Mouse (Mus musculus) layer of hippocampus, adult 2 months (tissue): ENCODE measurements around the gene Aldh1a3. TPM values are rescaled to one million over a fixed set of nuclear protein-coding genes. Genes with fewer than 3 reads are reported as not detected.
A peak's percentile ranks its signal among the peaks of the same experiment; 100 is the strongest.

Experiments
- DNase-seq, 2 experiments: peaks; one replicate each; pipeline ENCODE4 v3.0.0; 2022; ENCODE audit warnings: low spot score in 2 of 2
- H3K27ac ChIP-seq: fragments of 200-600 bp; 2 replicates; pipeline ENCODE4 v1.8.1; 2022
- H3K4me3 ChIP-seq: fragments of 200-600 bp; 2 replicates; pipeline ENCODE4 v1.8.1; 2022; ENCODE audit warnings: mild to moderate bottlenecking
- CTCF ChIP-seq: fragments of 200-600 bp; conservative IDR thresholded peaks from 2 replicates; pipeline ENCODE4 v1.8.1; 2022; ENCODE audit warnings: antibody characterized with exemption, mild to moderate bottlenecking, moderate library complexity
- microRNA-seq, 2 experiments: library from miRNA; unstranded; fragments of <30 nt; microRNA quantifications; one replicate each; pipeline ENCODE4 v1.2.0; 2021
- total RNA-seq, 2 experiments: library from RNA; stranded (reverse); gene quantifications; 2 replicates each; pipeline ENCODE4 v1.2.3; 2021

Aldh1a3 gene
- total RNA-seq, 2 experiments from 2014 or later = 0.83 to 1.5 TPM

GRCm38 (mm10) chr7:66355791-66356522 lies 71.4 kb downstream of the Aldh1a3 start:
- TF ChIP-seq CTCF = no peak
- Histone ChIP-seq H3K27ac (no peak overlapping the region), H3K4me3 (no peak overlapping the region)
- DNase-seq = no peak

GRCm38 (mm10) chr7:66354911-66355310 lies 72.4 kb downstream of the Aldh1a3 start:
- TF ChIP-seq CTCF = no peak
- Histone ChIP-seq H3K27ac (no peak overlapping the region), H3K4me3 (no peak overlapping the region)
- DNase-seq = no peak

- no peak for DNase-seq
- Histone ChIP-seq H3K27ac (no peak overlapping the region), H3K4me3 (no peak overlapping the region)
- TF ChIP-seq CTCF = no peak
Measured at GRCm38 (mm10) chr7:66351074-66351473, 76.2 kb downstream of the Aldh1a3 start.

- no peak for TF ChIP-seq CTCF
- no peak for DNase-seq
- Histone ChIP-seq H3K4me3 (no peak overlapping the region), H3K27ac (no peak overlapping the region)
Measured at GRCm38 (mm10) chr7:66349670-66350069, 77.6 kb downstream of the Aldh1a3 start.

GRCm38 (mm10) chr7:66348588-66348987 lies 78.7 kb downstream of the Aldh1a3 start:
- no peak overlapping the region for H3K27ac ChIP-seq

GRCm38 (mm10) chr7:66346959-66347663 lies 80.2 kb downstream of the Aldh1a3 start:
- TF ChIP-seq CTCF = no peak
- H3K27ac ChIP-seq = no peak overlapping the region
- no peak for DNase-seq
- no peak overlapping the region for H3K4me3 ChIP-seq

More at GRCm38 (mm10) chr7:66348588-66348987, 78.7 kb downstream of the Aldh1a3 start:
- no peak overlapping the region for H3K4me3 ChIP-seq
- no peak for DNase-seq
- TF ChIP-seq CTCF = no peak

GRCm38 (mm10) chr7:66343307-66343706 lies 84.0 kb downstream of the Aldh1a3 start:
- Histone ChIP-seq H3K27ac (no peak overlapping the region), H3K4me3 (no peak overlapping the region)
- no peak for TF ChIP-seq CTCF
- no peak for DNase-seq

- DNase-seq = no peak
- no peak for TF ChIP-seq CTCF
- Histone ChIP-seq H3K27ac (no peak overlapping the region), H3K4me3 (no peak overlapping the region)
Measured at GRCm38 (mm10) chr7:66342831-66343230, 84.5 kb downstream of the Aldh1a3 start.

- peak; percentile 75 for TF ChIP-seq CTCF
- Histone ChIP-seq H3K27ac (no peak overlapping the region), H3K4me3 (no peak overlapping the region)
- peak in 1 of 2 experiments; percentile 45 for DNase-seq
Measured at GRCm38 (mm10) chr7:66342323-66342722, 85.0 kb downstream of the Aldh1a3 start.

Small RNA genes within 50 kb of the gene (microRNA-seq; reads per million reads assigned to microRNA genes)
- 0 reads per million in 2 experiments for gene Mir7057

Other genes with a start within 250 kb of the Aldh1a3 start
- not detected for gene Gm10974, start 61.6 kb downstream of the Aldh1a3 start, total RNA-seq
- gene Lrrk1, start 39.2 kb downstream of the Aldh1a3 start, total RNA-seq = 1 to 10 TPM; 2.5 to 3.1 TPM